Mouse (Mus musculus) bone marrow macrophage, adult 2 months (primary cell): Measurements from ENCODE around the gene Plpp3.

Experiments used
- CTCF ChIP-seq: IDR thresholded peaks from 2 replicates; pipeline ENCODE4 v1.5.1; 2012; ENCODE audit warnings: low read depth, mild to moderate bottlenecking, low read length, moderate library complexity
- POLR2A ChIP-seq: IDR thresholded peaks from 2 replicates; pipeline ENCODE4 v1.6.1; 2012; ENCODE audit warnings: mild to moderate bottlenecking, low read depth, low read length, borderline replicate concordance

DNA sequence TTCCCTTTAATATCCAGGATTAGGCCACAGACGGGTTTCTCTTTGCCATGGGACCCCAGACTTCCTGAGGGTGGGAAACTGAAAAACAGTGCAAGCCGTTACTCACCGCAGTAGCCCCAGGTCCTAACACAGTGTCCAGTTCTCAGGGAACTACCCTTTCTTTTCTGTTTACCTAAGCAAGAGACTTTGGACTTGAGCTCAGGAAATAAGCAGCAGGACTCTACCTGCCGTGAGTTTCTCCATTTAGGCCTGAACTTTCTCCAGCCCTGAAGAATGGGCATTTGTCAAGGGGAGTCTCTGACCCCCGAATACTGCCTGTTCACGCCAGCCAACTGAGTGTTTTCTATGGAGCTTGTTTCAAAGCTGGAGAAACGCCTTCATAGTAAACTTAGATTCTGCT lies 31.7 kb downstream of the Plpp3 start:
- TF ChIP-seq POLR2A (no peak), CTCF (no peak)
